Mouse (Mus musculus) hindbrain, postnatal 0 days (tissue): ENCODE results near the gene Sult1a1. TPM values are rescaled to one million over a fixed set of nuclear protein-coding genes. Genes with fewer than 3 reads are reported as not detected.
A peak's percentile ranks its signal among the peaks of the same experiment; 100 is the strongest.

Experiments
- ATAC-seq: fragments of 200-750 bp; cut with Nextera tagmentation; 2 replicates; pipeline ENCODE4 v1.8.0; 2017; ENCODE audit warnings: mild to moderate bottlenecking, moderate TSS enrichment, moderate library complexity
- DNase-seq: peaks from one replicate; pipeline ENCODE4 v3.0.0-alpha.2; 2015; ENCODE audit warnings: low spot score
- H3K27ac ChIP-seq: fragments of 300-500 bp; sonication (generic); 2 replicates; pipeline ENCODE4 v1.5.1; 2014; ENCODE audit warnings: mild to moderate bottlenecking
- H3K27me3 ChIP-seq: fragments of 300-500 bp; sonication (generic); 2 replicates; pipeline ENCODE4 v1.6.1; 2014; ENCODE audit warnings: low read length, mixed read lengths; ENCODE audit not compliant: insufficient read depth
- H3K36me3 ChIP-seq: fragments of 300-500 bp; sonication (generic); 2 replicates; pipeline ENCODE4 v1.6.1; 2014; ENCODE audit warnings: low read length, mixed read lengths; ENCODE audit not compliant: insufficient read depth
- H3K4me1 ChIP-seq: fragments of 300-500 bp; sonication (generic); 2 replicates; pipeline ENCODE4 v1.6.1; 2014; ENCODE audit warnings: antibody characterized with exemption, low read length, mixed read lengths; ENCODE audit not compliant: insufficient read depth
- H3K4me2 ChIP-seq: fragments of 300-500 bp; sonication (generic); 2 replicates; pipeline ENCODE4 v1.6.1; 2014; ENCODE audit warnings: low read depth, mild to moderate bottlenecking, low read length, moderate library complexity, mixed read lengths
- H3K4me3 ChIP-seq: fragments of 300-500 bp; sonication (generic); 2 replicates; pipeline ENCODE4 v1.5.1; 2014; ENCODE audit warnings: low read length
- H3K9ac ChIP-seq: fragments of 300-500 bp; sonication (generic); replicated peaks from 2 replicates; pipeline ENCODE4 v1.6.1; 2014; ENCODE audit warnings: mild to moderate bottlenecking, low read length, moderate library complexity, mixed read lengths
- H3K9me3 ChIP-seq: fragments of 300-500 bp; sonication (generic); 2 replicates; pipeline ENCODE4 v1.6.1; 2016; ENCODE audit warnings: low read length, mixed read lengths
- CTCF ChIP-seq: IDR thresholded peaks from 2 replicates; pipeline ENCODE4 v1.5.1; 2016; ENCODE audit warnings: antibody characterized with exemption, control low read depth, low read depth
- WGBS: fragments of 180-500 bp; shearing (Covaris S2); extraction: QIAGEN DNeasy Blood & Tissue Kit; methylation state at CpG from one replicate; pipeline ENCODE4 v1.1.7; 2014; 5-methylcytosine and 5-hydroxymethylcytosine counted together
- polyA plus RNA-seq: library from polyadenylated mRNA; unstranded; fragments of >200 nt; fragmentation: Nextera tagmentation; extraction: Ambion mirVana; gene quantifications from 2 replicates; pipeline ENCODE4 v1.2.1, GENCODE M21; 2015
- total RNA-seq: library from RNA; depleted of rRNA; stranded (reverse); fragments of >200 nt; gene quantifications from 2 replicates; pipeline ENCODE4 v1.2.3, GENCODE M21; 2014

The Sult1a1 gene
- total and polyA plus RNA-seq, 2 experiments from 2014 or later: 19.4 to 34.8 TPM

GRCm38 (mm10) chr7:126642545-126643243 lies 33.5 kb downstream of the Sult1a1 start:
- H3K9ac ChIP-seq: no peak overlapping the region
- DNase-seq (no peak), ATAC-seq (no peak)
- no peaks in the 10 kb centered on the region for H3K9me3 ChIP-seq
- 71% methylated on average over 5 of the region's 5 CpGs for WGBS
- H3K27me3 ChIP-seq: no peaks in the 10 kb centered on the region
- H3K4me2 ChIP-seq: no peak overlapping the region
- no peak overlapping the region for H3K27ac ChIP-seq
- H3K4me3 ChIP-seq: no peak overlapping the region
- H3K4me1 ChIP-seq: no peaks in the 10 kb centered on the region
- TF ChIP-seq CTCF: peak; percentile 33; the same call in 1 of the 2 replicates
- no peaks in the 10 kb centered on the region for H3K36me3 ChIP-seq

GRCm38 (mm10) chr7:126636733-126637520 lies 39.3 kb downstream of the Sult1a1 start:
- Histone ChIP-seq H3K36me3 (no peaks in the 10 kb centered on the region), H3K4me2 (no peak overlapping the region), H3K27ac (no peak overlapping the region), H3K27me3 (no peaks in the 10 kb centered on the region), H3K9me3 (no peaks in the 10 kb centered on the region), H3K9ac (no peak overlapping the region), H3K4me3 (no peak overlapping the region), H3K4me1 (no peaks in the 10 kb centered on the region)
- WGBS: 23% methylated on average over 4 of the region's 4 CpGs
- TF ChIP-seq CTCF: peak; percentile 73
- ATAC-seq (no peak), DNase-seq (peak; percentile 51)

GRCm38 (mm10) chr7:126635375-126635774 lies 40.9 kb downstream of the Sult1a1 start:
- no peaks in the 10 kb centered on the region for H3K4me1 ChIP-seq
- H3K9me3 ChIP-seq: no peaks in the 10 kb centered on the region
- H3K27ac ChIP-seq: no peak overlapping the region
- H3K4me2 ChIP-seq: no peak overlapping the region
- DNase-seq (no peak), ATAC-seq (no peak)
- no peaks in the 10 kb centered on the region for H3K36me3 ChIP-seq
- H3K4me3 ChIP-seq: no peak overlapping the region
- TF ChIP-seq CTCF: no peak
- no peak overlapping the region for H3K9ac ChIP-seq
- H3K27me3 ChIP-seq: no peaks in the 10 kb centered on the region

- H3K4me1 ChIP-seq: no peaks in the 10 kb centered on the region
- H3K9ac ChIP-seq: no peak overlapping the region
- ATAC-seq: no peak
- H3K27ac ChIP-seq: no peak overlapping the region
- no peak overlapping the region for H3K4me2 ChIP-seq
- DNase-seq: no peak
- no peaks in the 10 kb centered on the region for H3K9me3 ChIP-seq
- no peaks in the 10 kb centered on the region for H3K36me3 ChIP-seq
- TF ChIP-seq CTCF: no peak
- H3K4me3 ChIP-seq: no peak overlapping the region
- WGBS: 93% methylated on average over 2 of the region's 2 CpGs
- no peaks in the 10 kb centered on the region for H3K27me3 ChIP-seq
Observed at GRCm38 (mm10) chr7:126632478-126632877, 43.8 kb downstream of the Sult1a1 start.

- Histone ChIP-seq H3K9me3 (no peaks in the 10 kb centered on the region), H3K4me1 (no peaks in the 10 kb centered on the region), H3K27me3 (no peaks in the 10 kb centered on the region), H3K4me2 (no peak within 1 kb of the TSS), H3K36me3 (no peaks in the 10 kb centered on the region), H3K9ac (no peak within 1 kb of the TSS), H3K4me3 (no peak within 1 kb of the TSS), H3K27ac (no peak within 1 kb of the TSS)
- no peak for TF ChIP-seq CTCF
- ATAC-seq (no peak), DNase-seq (no peak)
- WGBS: 92% methylated on average over 4 of the region's 4 CpGs
Observed at GRCm38 (mm10) chr7:126630824-126631518, 45.3 kb downstream of the Sult1a1 start, which contains the start of gene Nupr1. Gene Nupr1, minus strand, starts transcription at chr7:126630861.

- no peak for TF ChIP-seq CTCF
- WGBS: 39% methylated on average over 3 of the region's 3 CpGs
- no peaks in the 10 kb centered on the region for H3K27me3 ChIP-seq
Observed at GRCm38 (mm10) chr7:126629915-126630314, 46.3 kb downstream of the Sult1a1 start.

More at GRCm38 (mm10) chr7:126629915-126630314, 46.3 kb downstream of the Sult1a1 start:
- no peak overlapping the region for H3K27ac ChIP-seq
- no peaks in the 10 kb centered on the region for H3K9me3 ChIP-seq
- no peaks in the 10 kb centered on the region for H3K36me3 ChIP-seq
- DNase-seq (no peak), ATAC-seq (no peak)
- H3K4me2 ChIP-seq: no peak overlapping the region
- no peak overlapping the region for H3K9ac ChIP-seq
- no peak overlapping the region for H3K4me3 ChIP-seq
- no peaks in the 10 kb centered on the region for H3K4me1 ChIP-seq
